ENCODE assay signal across 7 mouse cellular contexts in genomic region chr6:87731463-87732095, GRCm38 (mm10). TPM values are rescaled to one million over a fixed set of nuclear protein-coding genes. Genes with fewer than 3 reads are reported as not detected.
DNase-seq lines count a peak whose midpoint lies in the region; ATAC-seq and TF ChIP-seq lines count a peak whose summit lies in the region.

No protein-coding gene starts in this region.

- H3K9ac ChIP-seq in lung, embryonic 14.5 days = peak overlapping the region; percentile 60
- H3K9ac ChIP-seq in forebrain, embryonic 13.5 days = peak overlapping the region; percentile 65
- peak overlapping the region; percentile 56 for H3K9ac ChIP-seq in limb, embryonic 13.5 days

- H3K4me3 ChIP-seq in lung, embryonic 14.5 days (ENCODE audit: low read depth, low read length) = peak overlapping the region; percentile 61
- H3K4me3 ChIP-seq in forebrain, embryonic 13.5 days = peak overlapping the region; percentile 55
- H3K4me3 ChIP-seq in limb, embryonic 13.5 days = peak overlapping the region; percentile 59
- H3K4me3 ChIP-seq in small intestine, adult 2 months (ENCODE audit: low read depth, low read length) = peak overlapping the region; percentile 59

- 4% methylated on average over 19 of the region's 19 CpGs for WGBS in lung, embryonic 14.5 days
- WGBS in forebrain, embryonic 13.5 days = under 1% methylated on average over 19 of the region's 19 CpGs
- WGBS in limb, embryonic 13.5 days = 2% methylated on average over 19 of the region's 19 CpGs
- 6% methylated on average over 19 of the region's 19 CpGs for WGBS in small intestine, adult 2 months

- H3K4me2 ChIP-seq in lung, embryonic 14.5 days = peak overlapping the region; percentile 94
- peak overlapping the region; percentile 86 for H3K4me2 ChIP-seq in forebrain, embryonic 13.5 days
- peak overlapping the region; percentile 95 for H3K4me2 ChIP-seq in limb, embryonic 13.5 days (replicated peaks)

- TF ChIP-seq CTCF in lung, embryonic 14.5 days (IDR thresholded peaks at IDR 0.05; ENCODE audit: low read depth) = no peak
- no peak for TF ChIP-seq CTCF in small intestine, adult 2 months (IDR thresholded peaks at IDR 0.05; ENCODE audit: extremely low read depth, insufficient read length, insufficient replicate concordance, low read depth, low read length)

- H3K27ac ChIP-seq in lung, embryonic 14.5 days (ENCODE audit: low read depth) = no peak overlapping the region
- no peak overlapping the region for H3K27ac ChIP-seq in forebrain, embryonic 13.5 days
- no peak overlapping the region for H3K27ac ChIP-seq in limb, embryonic 13.5 days
- peak overlapping the region; percentile 53; the same call in 1 of the 2 replicates for H3K27ac ChIP-seq in small intestine, adult 2 months (ENCODE audit: insufficient read depth, low read depth, low read length)

- no peak for DNase-seq in lung, embryonic 14.5 days
- DNase-seq in lung, postnatal 36 days = no peak
- DNase-seq in embryo, embryonic 9.5 days (ENCODE audit: extremely low spot score) = no peak

- peaks cover 18% of the 10 kb centered on the region for H3K4me1 ChIP-seq in lung, embryonic 14.5 days (ENCODE audit: insufficient read depth)
- H3K4me1 ChIP-seq in forebrain, embryonic 13.5 days = peaks cover 31% of the 10 kb centered on the region
- peaks cover 35% of the 10 kb centered on the region for H3K4me1 ChIP-seq in limb, embryonic 13.5 days
- peaks cover 4% of the 10 kb centered on the region; the same call in 1 of the 2 replicates for H3K4me1 ChIP-seq in small intestine, adult 2 months (ENCODE audit: control insufficient read depth, insufficient read depth, insufficient read length, low read length)

- no peaks in the 10 kb centered on the region for H3K9me3 ChIP-seq in lung, embryonic 14.5 days (ENCODE audit: low read depth, low read length)
- no peaks in the 10 kb centered on the region for H3K9me3 ChIP-seq in forebrain, embryonic 13.5 days (replicated peaks)
- no peaks in the 10 kb centered on the region for H3K9me3 ChIP-seq in limb, embryonic 13.5 days

- no peaks in the 10 kb centered on the region for H3K36me3 ChIP-seq in lung, embryonic 14.5 days (ENCODE audit: insufficient read depth)
- no peaks in the 10 kb centered on the region for H3K36me3 ChIP-seq in forebrain, embryonic 13.5 days (ENCODE audit: poor library complexity, severe bottlenecking)
- no peaks in the 10 kb centered on the region for H3K36me3 ChIP-seq in limb, embryonic 13.5 days
- H3K36me3 ChIP-seq in small intestine, adult 2 months (ENCODE audit: control insufficient read depth, insufficient read depth, low read length) = no peaks in the 10 kb centered on the region

- no peak for TF ChIP-seq POLR2A in small intestine, adult 2 months (IDR thresholded peaks at IDR 0.05; ENCODE audit: low read depth, low read length)

- no peak for ATAC-seq in lung, embryonic 14.5 days (ENCODE audit: insufficient read depth)
- no peak for ATAC-seq in forebrain, embryonic 13.5 days
- no peak for ATAC-seq in limb, embryonic 13.5 days (ENCODE audit: low FRiP score, low read depth)
- ATAC-seq in erythroid progenitor cell, adult 5-6 weeks (replicated peaks; ENCODE audit: low FRiP score, poor library complexity, severe bottlenecking) = no peak

- peaks cover 43% of the 10 kb centered on the region for H3K27me3 ChIP-seq in lung, embryonic 14.5 days (ENCODE audit: insufficient read depth, low read length)
- peaks cover 76% of the 10 kb centered on the region for H3K27me3 ChIP-seq in forebrain, embryonic 13.5 days
- H3K27me3 ChIP-seq in limb, embryonic 13.5 days = peaks cover 90% of the 10 kb centered on the region
- peaks cover 37% of the 10 kb centered on the region for H3K27me3 ChIP-seq in small intestine, adult 2 months (ENCODE audit: control insufficient read depth, insufficient read depth, low read length)

RNA-seq across cellular contexts. Expression of gene Efcc1, which starts 0.9 kb away (rescaled TPM):
- 3.4 and 3.8 TPM in 2 replicates for polyA plus RNA-seq in lung, embryonic 14.5 days (2014; fragmentation: Nextera tagmentation; extraction: Ambion mirVana)
- polyA plus RNA-seq in forebrain, embryonic 13.5 days (2015; fragmentation: Nextera tagmentation; extraction: Ambion mirVana) = 0.96 and 1.1 TPM in 2 replicates
- polyA plus RNA-seq in limb, embryonic 13.5 days (2015; fragmentation: Nextera tagmentation; extraction: Ambion mirVana) = 0.32 and 0.62 TPM in 2 replicates
- polyA plus RNA-seq in small intestine, adult 2 months (2012; rRNA removed) = 2.6 and 4.0 TPM in 2 replicates
- total RNA-seq in erythroid progenitor cell, adult 5-6 weeks (2015; ENCODE audit: low replicate concordance) = not detected in 2 replicates
- 0.08 TPM in 1 of 2 replicates, not detected in the other for total RNA-seq in erythroid progenitor cell, adult 5-6 weeks (2017; ENCODE audit: low replicate concordance)

RNA-seq across cellular contexts. Expression of gene Gp9, which starts 46.3 kb away (rescaled TPM):
- 4.0 and 4.3 TPM in 2 replicates for polyA plus RNA-seq in lung, embryonic 14.5 days (2014; fragmentation: Nextera tagmentation; extraction: Ambion mirVana)
- polyA plus RNA-seq in forebrain, embryonic 13.5 days (2015; fragmentation: Nextera tagmentation; extraction: Ambion mirVana) = 0.77 and 0.89 TPM in 2 replicates
- polyA plus RNA-seq in limb, embryonic 13.5 days (2015; fragmentation: Nextera tagmentation; extraction: Ambion mirVana) = 0.94 and 1.6 TPM in 2 replicates
- 1.7 TPM in 1 of 2 replicates, not detected in the other for polyA plus RNA-seq in small intestine, adult 2 months (2012; rRNA removed)
- 32.4 and 58.3 TPM in 2 replicates for total RNA-seq in erythroid progenitor cell, adult 5-6 weeks (2015; ENCODE audit: low replicate concordance)
- 11.4 and 18.4 TPM in 2 replicates for total RNA-seq in erythroid progenitor cell, adult 5-6 weeks (2017; ENCODE audit: low replicate concordance)

RNA-seq across cellular contexts. Expression of gene Aplf, which starts 59.6 kb away (rescaled TPM):
- polyA plus RNA-seq in lung, embryonic 14.5 days (2014; fragmentation: Nextera tagmentation; extraction: Ambion mirVana) = 14.6 and 15.4 TPM in 2 replicates
- polyA plus RNA-seq in forebrain, embryonic 13.5 days (2015; fragmentation: Nextera tagmentation; extraction: Ambion mirVana) = 12.7 and 12.9 TPM in 2 replicates
- polyA plus RNA-seq in limb, embryonic 13.5 days (2015; fragmentation: Nextera tagmentation; extraction: Ambion mirVana) = 13.4 and 15.4 TPM in 2 replicates
- 1.7 and 3.0 TPM in 2 replicates for polyA plus RNA-seq in small intestine, adult 2 months (2012; rRNA removed)
- 28.9 and 37.8 TPM in 2 replicates for total RNA-seq in erythroid progenitor cell, adult 5-6 weeks (2015; ENCODE audit: low replicate concordance)
- total RNA-seq in erythroid progenitor cell, adult 5-6 weeks (2017; ENCODE audit: low replicate concordance) = 43.6 and 69.8 TPM in 2 replicates
